Mouse (Mus musculus): ENCODE measurements around the gene Tmem33. TPM values are rescaled to one million over a fixed set of nuclear protein-coding genes. Genes with fewer than 3 reads are reported as not detected.

Tmem33 gene
- polyA plus RNA-seq, 1 experiment: 70.2 TPM

GRCm38 (mm10) chr5:67295682-67296081, 35.3 kb downstream of the Tmem33 start:
- H3K9me3 ChIP-seq: no peaks in the 10 kb centered on the region
- H3K4me3 ChIP-seq (replicated peaks): no peak overlapping the region
- H3K4me1 ChIP-seq: peaks cover 21% of the 10 kb centered on the region
- TF ChIP-seq GATA1 (IDR thresholded peaks at IDR 0.05; ENCODE audit: borderline replicate concordance, low read length) (no peak), FLI1 (IDR thresholded peaks at IDR 0.05; ENCODE audit: low read length) (no peak)
- H3K27me3 ChIP-seq (replicated peaks): no peaks in the 10 kb centered on the region
- H3K36me3 ChIP-seq (replicated peaks; ENCODE audit: low read length): peaks cover 76% of the 10 kb centered on the region

- TF ChIP-seq GATA1 (IDR thresholded peaks at IDR 0.05; ENCODE audit: borderline replicate concordance, low read length) (no peak), FLI1 (IDR thresholded peaks at IDR 0.05; ENCODE audit: low read length) (no peak)
- Histone ChIP-seq H3K36me3 (replicated peaks; ENCODE audit: low read length) (peaks cover 72% of the 10 kb centered on the region), H3K27me3 (replicated peaks) (no peaks in the 10 kb centered on the region), H3K4me3 (replicated peaks) (no peak overlapping the region), H3K4me1 (peaks cover 22% of the 10 kb centered on the region), H3K9me3 (no peaks in the 10 kb centered on the region)
Observed at GRCm38 (mm10) chr5:67296171-67296570, 35.8 kb downstream of the Tmem33 start.

- H3K36me3 ChIP-seq (replicated peaks; ENCODE audit: low read length): peaks cover 64% of the 10 kb centered on the region
- H3K27me3 ChIP-seq (replicated peaks): no peaks in the 10 kb centered on the region
- H3K9me3 ChIP-seq: no peaks in the 10 kb centered on the region
- no peak overlapping the region for H3K4me3 ChIP-seq (replicated peaks)
- TF ChIP-seq FLI1 (IDR thresholded peaks at IDR 0.05; ENCODE audit: low read length) (no peak), GATA1 (IDR thresholded peaks at IDR 0.05; ENCODE audit: borderline replicate concordance, low read length) (no peak)
- peaks cover 29% of the 10 kb centered on the region for H3K4me1 ChIP-seq
Observed at GRCm38 (mm10) chr5:67297026-67297813, 36.9 kb downstream of the Tmem33 start.

GRCm38 (mm10) chr5:67299847-67300412, 39.6 kb downstream of the Tmem33 start:
- Histone ChIP-seq H3K4me1 (peaks cover 45% of the 10 kb centered on the region), H3K36me3 (replicated peaks; ENCODE audit: low read length) (peaks cover 46% of the 10 kb centered on the region), H3K27me3 (replicated peaks) (no peaks in the 10 kb centered on the region), H3K9me3 (no peaks in the 10 kb centered on the region), H3K4me3 (replicated peaks) (no peak overlapping the region)
- TF ChIP-seq GATA1 (IDR thresholded peaks at IDR 0.05; ENCODE audit: borderline replicate concordance, low read length) (no peak), FLI1 (IDR thresholded peaks at IDR 0.05; ENCODE audit: low read length) (no peak)

GRCm38 (mm10) chr5:67300926-67301597, 40.7 kb downstream of the Tmem33 start:
- Histone ChIP-seq H3K4me3 (replicated peaks) (no peak overlapping the region), H3K4me1 (peaks cover 43% of the 10 kb centered on the region), H3K9me3 (no peaks in the 10 kb centered on the region), H3K36me3 (replicated peaks; ENCODE audit: low read length) (peaks cover 40% of the 10 kb centered on the region), H3K27me3 (replicated peaks) (no peaks in the 10 kb centered on the region)
- TF ChIP-seq FLI1 (IDR thresholded peaks at IDR 0.05; ENCODE audit: low read length) (no peak), GATA1 (IDR thresholded peaks at IDR 0.05; ENCODE audit: borderline replicate concordance, low read length) (no peak)

- Histone ChIP-seq H3K4me1 (peaks cover 46% of the 10 kb centered on the region), H3K36me3 (replicated peaks; ENCODE audit: low read length) (peaks cover 32% of the 10 kb centered on the region), H3K9me3 (no peaks in the 10 kb centered on the region), H3K27me3 (replicated peaks) (no peaks in the 10 kb centered on the region), H3K4me3 (replicated peaks) (no peak overlapping the region)
- TF ChIP-seq GATA1 (IDR thresholded peaks at IDR 0.05; ENCODE audit: borderline replicate concordance, low read length) (no peak), FLI1 (IDR thresholded peaks at IDR 0.05; ENCODE audit: low read length) (no peak)
Observed at GRCm38 (mm10) chr5:67301722-67302331, 41.5 kb downstream of the Tmem33 start.

GRCm38 (mm10) chr5:67303816-67304215, 43.5 kb downstream of the Tmem33 start:
- Histone ChIP-seq H3K27me3 (replicated peaks) (no peaks in the 10 kb centered on the region), H3K4me3 (replicated peaks) (no peak overlapping the region), H3K36me3 (replicated peaks; ENCODE audit: low read length) (peaks cover 24% of the 10 kb centered on the region), H3K9me3 (no peaks in the 10 kb centered on the region), H3K4me1 (peaks cover 53% of the 10 kb centered on the region)
- no peak for TF ChIP-seq GATA1 (IDR thresholded peaks at IDR 0.05; ENCODE audit: borderline replicate concordance, low read length)

GRCm38 (mm10) chr5:67306698-67307521, 46.5 kb downstream of the Tmem33 start, which contains the start of gene Slc30a9:
Gene Slc30a9 (plus strand): TSS chr5:67306955.
- Histone ChIP-seq H3K27me3 (replicated peaks) (no peaks in the 10 kb centered on the region), H3K4me3 (replicated peaks) (peak within 1 kb of the TSS; percentile 99), H3K9me3 (no peaks in the 10 kb centered on the region), H3K4me1 (peaks cover 64% of the 10 kb centered on the region), H3K36me3 (replicated peaks; ENCODE audit: low read length) (peaks cover 25% of the 10 kb centered on the region)
- TF ChIP-seq GATA1 (IDR thresholded peaks at IDR 0.05; ENCODE audit: borderline replicate concordance, low read length) (no peak), FLI1 (IDR thresholded peaks at IDR 0.05; ENCODE audit: low read length) (peak; percentile 41; the same call in 1 of the 2 replicates)

GRCm38 (mm10) chr5:67307659-67308222, 47.4 kb downstream of the Tmem33 start:
- Histone ChIP-seq H3K36me3 (replicated peaks; ENCODE audit: low read length) (peaks cover 26% of the 10 kb centered on the region), H3K27me3 (replicated peaks) (no peaks in the 10 kb centered on the region), H3K4me3 (replicated peaks) (peak overlapping the region; percentile 99), H3K4me1 (peaks cover 65% of the 10 kb centered on the region), H3K9me3 (no peaks in the 10 kb centered on the region)
- TF ChIP-seq GATA1 (IDR thresholded peaks at IDR 0.05; ENCODE audit: borderline replicate concordance, low read length) (no peak), FLI1 (IDR thresholded peaks at IDR 0.05; ENCODE audit: low read length) (no peak)

Data from megakaryocyte, embryonic 14.5 days (primary cell).